Mouse (Mus musculus) embryonic facial prominence, embryonic 11.5 days (tissue): ENCODE data around the gene Gm10354. TPM values are rescaled to one million over a fixed set of nuclear protein-coding genes. Genes with fewer than 3 reads are reported as not detected.

ENCODE experiments used
- polyA plus RNA-seq: library from polyadenylated mRNA; unstranded; fragments of >200 nt; fragmentation: Nextera tagmentation; extraction: Ambion mirVana; gene quantifications from 2 replicates; pipeline ENCODE4 v1.2.1, GENCODE M21; 2014

Gene Gm10354
- polyA plus RNA-seq, 1 experiment from 2014 or later, result not detected

Other genes starting within 250 kb of the Gm10354 start
- gene Gm9758, start 64.0 kb downstream of the Gm10354 start, polyA plus RNA-seq, result not detected in 2 replicates
- gene Speer4e, start 40.5 kb downstream of the Gm10354 start, polyA plus RNA-seq, result not detected in 2 replicates
- not detected in 2 replicates for gene Gm17019, start 54.1 kb upstream of the Gm10354 start, polyA plus RNA-seq